Comparison of ENCODE assay signal across 25 mouse cellular contexts in genomic region chr10:128602470-128603128, GRCm38 (mm10). TPM values are rescaled to one million over a fixed set of nuclear protein-coding genes. Genes with fewer than 3 reads are reported as not detected.
DNase-seq lines count a peak whose midpoint lies in the region; ATAC-seq and TF ChIP-seq lines count a peak whose summit lies in the region.
"Had no signal": no experiment of that assay in that cellular context is flagged by ENCODE, and none has a peak within 500 bp of the region (broad histone marks: within the 10 kb centered on the region; RNA-seq: fewer than 3 reads in every experiment).

No protein-coding gene starts in this region.

- DNase-seq in spleen, adult 2 months (ENCODE audit: low read depth in 1 of 2, low spot score in 2 of 2) = no peak
- DNase-seq in spleen, postnatal 36 days (ENCODE audit: low spot score in 2 of 2) = no peak
- peak; percentile 33 for DNase-seq in splenic B cell, adult 2 months (ENCODE audit: low read depth, low spot score)
- DNase-seq in right cerebral cortex, postnatal 25 days = no peak
- DNase-seq in forebrain, embryonic 11.5 days (ENCODE audit: low spot score) = no peak
- DNase-seq: adrenal gland, adult 8-10 months; adrenal gland, postnatal 25 days; B cell, adult 2 months; cerebellum, adult 11-12 months; cerebellum, adult 8-10 months; cerebellum, postnatal 10 days; cerebellum, postnatal 36 days; gastrocnemius, postnatal 25 days; heart, adult 18-20 months; heart, postnatal 14 days; heart, postnatal 4 days had no signal

- no peak overlapping the region for H3K4me3 ChIP-seq in intestine, postnatal 0 days (ENCODE audit: low read depth, low read length)
- no peak overlapping the region for H3K4me3 ChIP-seq in intestine, embryonic 16.5 days (ENCODE audit: low read length)
- H3K4me3 ChIP-seq in spleen, adult 2 months (ENCODE audit: extremely low read depth, insufficient read depth, insufficient read length) = no peak overlapping the region
- no peak overlapping the region for H3K4me3 ChIP-seq in forebrain, embryonic 11.5 days (ENCODE audit: low read depth, low read length)
- H3K4me3 ChIP-seq: forebrain, embryonic 10.5 days; heart, embryonic 10.5 days; heart, embryonic 13.5 days; hindbrain, embryonic 15.5 days had no signal

- TF ChIP-seq CTCF in intestine, postnatal 0 days (IDR thresholded peaks at IDR 0.05; ENCODE audit: low read depth) = no peak
- TF ChIP-seq CTCF in spleen, adult 2 months (IDR thresholded peaks at IDR 0.05; ENCODE audit: extremely low read depth, insufficient read depth, insufficient read length, insufficient replicate concordance) = no peak

- H3K4me2 ChIP-seq in intestine, postnatal 0 days (replicated peaks; ENCODE audit: low read depth) = no peak overlapping the region
- no peak overlapping the region for H3K4me2 ChIP-seq in intestine, embryonic 16.5 days (ENCODE audit: low read depth, low read length)
- no peak overlapping the region for H3K4me2 ChIP-seq in forebrain, embryonic 11.5 days (ENCODE audit: low read depth, low read length, severe bottlenecking)
- H3K4me2 ChIP-seq: heart, embryonic 13.5 days; hindbrain, embryonic 15.5 days had no signal

- peak; percentile 63 for ATAC-seq in intestine, postnatal 0 days
- ATAC-seq in intestine, embryonic 16.5 days = no peak
- peak; percentile 29; the same call in 1 of the 2 replicates for ATAC-seq in megakaryocyte progenitor cell, adult 5-6 weeks (replicated peaks; ENCODE audit: poor library complexity)
- ATAC-seq in forebrain, embryonic 11.5 days (replicated peaks; ENCODE audit: low FRiP score) = no peak
- ATAC-seq: activated CD4-positive, CD25-positive, alpha-beta regulatory T cell, adult 4 months; forebrain, embryonic 14.5 days had no signal

- H3K9me3 ChIP-seq in intestine, postnatal 0 days (ENCODE audit: control insufficient read depth) = no peaks in the 10 kb centered on the region
- no peaks in the 10 kb centered on the region for H3K9me3 ChIP-seq in intestine, embryonic 16.5 days (ENCODE audit: control insufficient read depth, low read length)
- no peaks in the 10 kb centered on the region for H3K9me3 ChIP-seq in forebrain, embryonic 11.5 days (ENCODE audit: control insufficient read depth, low read length)
- H3K9me3 ChIP-seq: forebrain, embryonic 10.5 days; heart, embryonic 10.5 days; heart, embryonic 13.5 days; hindbrain, embryonic 15.5 days had no signal

- H3K27ac ChIP-seq in intestine, postnatal 0 days (ENCODE audit: low read depth, low read length) = no peak overlapping the region
- no peak overlapping the region for H3K27ac ChIP-seq in intestine, embryonic 16.5 days (ENCODE audit: low read length)
- 0 out of 2 replicates have a peak overlapping the region, but pooled peaks have one; percentile 59 for H3K27ac ChIP-seq in spleen, adult 2 months (ENCODE audit: insufficient read depth, low read length)
- no peak overlapping the region for H3K27ac ChIP-seq in forebrain, embryonic 11.5 days (ENCODE audit: low read depth, low read length)
- H3K27ac ChIP-seq: forebrain, embryonic 10.5 days; heart, embryonic 10.5 days; heart, embryonic 13.5 days; hindbrain, embryonic 15.5 days had no signal

- TF ChIP-seq POLR2A in spleen, adult 2 months (IDR thresholded peaks at IDR 0.05; ENCODE audit: low read depth, low read length) = no peak

- no peak overlapping the region for H3K9ac ChIP-seq in intestine, postnatal 0 days (ENCODE audit: low read depth, low read length)
- H3K9ac ChIP-seq in intestine, embryonic 16.5 days (ENCODE audit: low read depth, low read length) = no peak overlapping the region
- no peak overlapping the region for H3K9ac ChIP-seq in forebrain, embryonic 11.5 days (ENCODE audit: low read length)
- H3K9ac ChIP-seq: heart, embryonic 13.5 days; hindbrain, embryonic 15.5 days had no signal

- H3K4me1 ChIP-seq in intestine, postnatal 0 days (replicated peaks; ENCODE audit: control insufficient read depth, insufficient read depth, low read length) = no peaks in the 10 kb centered on the region; the same call in 1 of the 2 replicates
- no peaks in the 10 kb centered on the region for H3K4me1 ChIP-seq in intestine, embryonic 16.5 days (ENCODE audit: control insufficient read depth, insufficient read depth, low read length)
- H3K4me1 ChIP-seq in spleen, adult 2 months (ENCODE audit: control insufficient read depth, insufficient read depth, insufficient read length) = peaks cover 9% of the 10 kb centered on the region; the same call in 1 of the 2 replicates
- H3K4me1 ChIP-seq in forebrain, embryonic 11.5 days (replicated peaks; ENCODE audit: control insufficient read depth, insufficient read depth, low read length) = no peaks in the 10 kb centered on the region
- H3K4me1 ChIP-seq: forebrain, embryonic 10.5 days; heart, embryonic 13.5 days; hindbrain, embryonic 15.5 days had no signal

- no peaks in the 10 kb centered on the region for H3K36me3 ChIP-seq in intestine, postnatal 0 days (ENCODE audit: control insufficient read depth, insufficient read depth)
- no peaks in the 10 kb centered on the region for H3K36me3 ChIP-seq in intestine, embryonic 16.5 days (ENCODE audit: control insufficient read depth, insufficient read depth, low read length)
- H3K36me3 ChIP-seq in spleen, adult 2 months (ENCODE audit: control insufficient read depth, insufficient read depth, low read length) = no peaks in the 10 kb centered on the region
- no peaks in the 10 kb centered on the region for H3K36me3 ChIP-seq in splenic B cell, adult 2 months (ENCODE audit: control insufficient read depth, insufficient read depth, low read length, poor library complexity, severe bottlenecking)
- H3K36me3 ChIP-seq in forebrain, embryonic 11.5 days (ENCODE audit: control insufficient read depth, insufficient read depth, low read length) = no peaks in the 10 kb centered on the region
- H3K36me3 ChIP-seq: forebrain, embryonic 10.5 days; heart, embryonic 10.5 days; heart, embryonic 13.5 days; hindbrain, embryonic 15.5 days had no signal

- no peaks in the 10 kb centered on the region for H3K27me3 ChIP-seq in intestine, postnatal 0 days (replicated peaks; ENCODE audit: control insufficient read depth, insufficient read depth, low read length)
- H3K27me3 ChIP-seq in intestine, embryonic 16.5 days (replicated peaks; ENCODE audit: control insufficient read depth, insufficient read depth, low read length) = no peaks in the 10 kb centered on the region
- no peaks in the 10 kb centered on the region for H3K27me3 ChIP-seq in spleen, adult 2 months (ENCODE audit: control insufficient read depth, insufficient read depth, low read length)
- no peaks in the 10 kb centered on the region for H3K27me3 ChIP-seq in splenic B cell, adult 2 months (ENCODE audit: control insufficient read depth, insufficient read depth, low read length, poor library complexity, severe bottlenecking)
- no peaks in the 10 kb centered on the region for H3K27me3 ChIP-seq in forebrain, embryonic 11.5 days (ENCODE audit: control insufficient read depth, insufficient read depth, low read length)
- H3K27me3 ChIP-seq: heart, embryonic 13.5 days; hindbrain, embryonic 15.5 days had no signal

- 44% methylated on average over 4 of the region's 4 CpGs for WGBS in intestine, postnatal 0 days
- WGBS in intestine, embryonic 16.5 days = 62% methylated on average over 4 of the region's 4 CpGs
- WGBS in spleen, adult 2 months = 31% methylated on average over 4 of the region's 4 CpGs
- 95% methylated on average over 4 of the region's 4 CpGs for WGBS in forebrain, embryonic 11.5 days

RNA-seq across cellular contexts. Expression of gene Erbb3, which starts 13.1 kb away (rescaled TPM):
- polyA plus RNA-seq in intestine, postnatal 0 days (2015; fragmentation: Nextera tagmentation; extraction: Ambion mirVana) = 22.3 and 23.8 TPM in 2 replicates
- polyA plus RNA-seq in intestine, embryonic 16.5 days (2015; fragmentation: Nextera tagmentation; extraction: Ambion mirVana) = 29.6 and 34.9 TPM in 2 replicates
- 1.6 TPM in 2 replicates for polyA plus RNA-seq in spleen, adult 2 months (2012; rRNA removed)
- total RNA-seq in megakaryocyte progenitor cell, adult 5-6 weeks (2015) = 2.1 and 2.9 TPM in 2 replicates
- 1.7 and 2.1 TPM in 2 replicates for total RNA-seq in megakaryocyte progenitor cell, adult 5-6 weeks (2017)
- 1.2 TPM in 2 replicates for polyA plus RNA-seq in forebrain, embryonic 11.5 days (2014; fragmentation: Nextera tagmentation; extraction: Ambion mirVana)

RNA-seq across cellular contexts. Expression of gene Rps26, which starts 23.9 kb away (rescaled TPM):
- 519 and 548 TPM in 2 replicates for polyA plus RNA-seq in intestine, postnatal 0 days (2015; fragmentation: Nextera tagmentation; extraction: Ambion mirVana)
- polyA plus RNA-seq in intestine, embryonic 16.5 days (2015; fragmentation: Nextera tagmentation; extraction: Ambion mirVana) = 580 and 624 TPM in 2 replicates
- polyA plus RNA-seq in spleen, adult 2 months (2012; rRNA removed) = 929 and 934 TPM in 2 replicates
- total RNA-seq in megakaryocyte progenitor cell, adult 5-6 weeks (2015) = 2,069 and 2,075 TPM in 2 replicates
- total RNA-seq in megakaryocyte progenitor cell, adult 5-6 weeks (2017) = 838 and 883 TPM in 2 replicates
- polyA plus RNA-seq in forebrain, embryonic 11.5 days (2014; fragmentation: Nextera tagmentation; extraction: Ambion mirVana) = 576 and 629 TPM in 2 replicates

RNA-seq across cellular contexts. Expression of gene Pa2g4, which starts 36.8 kb away (rescaled TPM):
- 65.3 and 66.8 TPM in 2 replicates for polyA plus RNA-seq in intestine, postnatal 0 days (2015; fragmentation: Nextera tagmentation; extraction: Ambion mirVana)
- 171 and 196 TPM in 2 replicates for polyA plus RNA-seq in intestine, embryonic 16.5 days (2015; fragmentation: Nextera tagmentation; extraction: Ambion mirVana)
- polyA plus RNA-seq in spleen, adult 2 months (2012; rRNA removed) = 16.8 and 18.9 TPM in 2 replicates
- 504 and 526 TPM in 2 replicates for total RNA-seq in megakaryocyte progenitor cell, adult 5-6 weeks (2015)
- 351 and 437 TPM in 2 replicates for total RNA-seq in megakaryocyte progenitor cell, adult 5-6 weeks (2017)
- 249 and 269 TPM in 2 replicates for polyA plus RNA-seq in forebrain, embryonic 11.5 days (2014; fragmentation: Nextera tagmentation; extraction: Ambion mirVana)

RNA-seq across cellular contexts. Expression of gene Ikzf4, which starts 43.2 kb away (rescaled TPM):
- polyA plus RNA-seq in intestine, postnatal 0 days (2015; fragmentation: Nextera tagmentation; extraction: Ambion mirVana) = 0.95 and 1.7 TPM in 2 replicates
- polyA plus RNA-seq in intestine, embryonic 16.5 days (2015; fragmentation: Nextera tagmentation; extraction: Ambion mirVana) = 1.6 and 2.0 TPM in 2 replicates
- 1.1 and 1.7 TPM in 2 replicates for polyA plus RNA-seq in spleen, adult 2 months (2012; rRNA removed)
- 0.20 TPM in 1 of 2 replicates, not detected in the other for total RNA-seq in megakaryocyte progenitor cell, adult 5-6 weeks (2015)
- 0.04 TPM in 1 of 2 replicates, not detected in the other for total RNA-seq in megakaryocyte progenitor cell, adult 5-6 weeks (2017)
- polyA plus RNA-seq in forebrain, embryonic 11.5 days (2014; fragmentation: Nextera tagmentation; extraction: Ambion mirVana) = 4.1 and 5.8 TPM in 2 replicates

RNA-seq across cellular contexts. Expression of gene Rpl41, which starts 53.5 kb away (rescaled TPM):
- polyA plus RNA-seq in intestine, postnatal 0 days (2015; fragmentation: Nextera tagmentation; extraction: Ambion mirVana) = 2,426 and 2,428 TPM in 2 replicates
- 3,191 and 3,364 TPM in 2 replicates for polyA plus RNA-seq in intestine, embryonic 16.5 days (2015; fragmentation: Nextera tagmentation; extraction: Ambion mirVana)
- 2,135 and 2,270 TPM in 2 replicates for polyA plus RNA-seq in spleen, adult 2 months (2012; rRNA removed)
- 3,654 and 3,864 TPM in 2 replicates for total RNA-seq in megakaryocyte progenitor cell, adult 5-6 weeks (2015)
- 3,114 and 3,805 TPM in 2 replicates for total RNA-seq in megakaryocyte progenitor cell, adult 5-6 weeks (2017)
- polyA plus RNA-seq in forebrain, embryonic 11.5 days (2014; fragmentation: Nextera tagmentation; extraction: Ambion mirVana) = 3,049 and 3,079 TPM in 2 replicates

Comparison
In these comparisons a context has a peak if more than half of its experiments do, and no peak if none do; other contexts are left out.
1. ATAC-seq: peak in intestine, postnatal 0 days (single experiment) and megakaryocyte progenitor cell, adult 5-6 weeks (single experiment); none in intestine, embryonic 16.5 days (single experiment) and forebrain, embryonic 11.5 days (single experiment).